Mouse (Mus musculus) brain, adult 2 months (tissue): ENCODE results near the gene Olfr1206.

Experiments
- DNase-seq: peaks from one replicate; pipeline ENCODE4 v3.0.0; 2011; ENCODE audit warnings: low read depth, low spot score

Olfr1206 gene

GRCm38 (mm10) chr2:88862931-88863330 lies at the start of gene Olfr1206:
TSS of gene Olfr1206 (plus strand) at chr2:88863231.
- no peak for DNase-seq

- no peak for DNase-seq
Observed at GRCm38 (mm10) chr2:88814196-88814595, 48.8 kb upstream of the Olfr1206 start, which contains the start of gene Olfr1202. TSS of gene Olfr1202 (plus strand) at chr2:88814496.

GRCm38 (mm10) chr2:88829437-88829836 lies 33.6 kb upstream of the Olfr1206 start, which contains the start of gene Olfr1205:
TSS of gene Olfr1205 (plus strand) at chr2:88829737.
- DNase-seq = no peak

GRCm38 (mm10) chr2:88838477-88838876 lies 24.6 kb upstream of the Olfr1206 start:
- DNase-seq = no peak

GRCm38 (mm10) chr2:88848992-88849391 lies 14.0 kb upstream of the Olfr1206 start, which contains the start of gene Olfr1204:
TSS of gene Olfr1204 (plus strand) at chr2:88849292.
- no peak for DNase-seq

- DNase-seq = no peak
Observed at GRCm38 (mm10) chr2:88902211-88902610, 39.2 kb downstream of the Olfr1206 start, which contains the start of gene Olfr1208. TSS of gene Olfr1208 (minus strand) at chr2:88902311.

- no peak for DNase-seq
Observed at GRCm38 (mm10) chr2:88915057-88915456, 52.0 kb downstream of the Olfr1206 start, which contains the start of gene Olfr1209. TSS of gene Olfr1209 (minus strand) at chr2:88915157.
